In genomic region chr1:177686137-177686536, GRCm38 (mm10) we compare ENCODE assay signal across 27 mouse cellular contexts. TPM values are rescaled to one million over a fixed set of nuclear protein-coding genes. Genes with fewer than 3 reads are reported as not detected.
"Had no signal": no experiment of that assay in that cellular context is flagged by ENCODE, and none has a peak within 500 bp of the region (broad histone marks: within the 10 kb centered on the region; RNA-seq: fewer than 3 reads in every experiment).

No protein-coding gene starts in this region.

- ATAC-seq: liver, embryonic 12.5 days; midbrain, embryonic 13.5 days; midbrain, embryonic 16.5 days had no signal

- H3K27ac ChIP-seq: kidney, postnatal 0 days; limb, embryonic 10.5 days; limb, embryonic 13.5 days; liver, embryonic 12.5 days; liver, embryonic 15.5 days; lung, embryonic 15.5 days; midbrain, embryonic 10.5 days; midbrain, embryonic 13.5 days; neural tube, embryonic 13.5 days had no signal

- H3K27me3 ChIP-seq: liver, embryonic 12.5 days; liver, embryonic 15.5 days; lung, embryonic 15.5 days; midbrain, embryonic 13.5 days; neural tube, embryonic 13.5 days had no signal

- H3K4me2 ChIP-seq: limb, embryonic 13.5 days; liver, embryonic 12.5 days; liver, embryonic 15.5 days; lung, embryonic 15.5 days; midbrain, embryonic 13.5 days; neural tube, embryonic 13.5 days had no signal

- H3K9me3 ChIP-seq: limb, embryonic 10.5 days; limb, embryonic 13.5 days; liver, embryonic 12.5 days; liver, embryonic 15.5 days; lung, embryonic 15.5 days; megakaryocyte, embryonic 14.5 days; midbrain, embryonic 10.5 days; midbrain, embryonic 13.5 days; neural tube, embryonic 13.5 days had no signal

- H3K4me1 ChIP-seq: limb, embryonic 10.5 days; limb, embryonic 13.5 days; liver, embryonic 15.5 days; lung, embryonic 15.5 days had no signal

- H3K36me3 ChIP-seq: limb, embryonic 10.5 days; limb, embryonic 13.5 days; liver, embryonic 12.5 days; liver, embryonic 15.5 days; lung, embryonic 15.5 days; midbrain, embryonic 10.5 days; midbrain, embryonic 13.5 days; neural tube, embryonic 13.5 days had no signal

- DNase-seq: kidney, postnatal 25 days; liver; lung, adult 18-20 months; lung, postnatal 10 days; lung, postnatal 36 days; retina, postnatal 1 day; thymus, adult 18-20 months; thymus, postnatal 4 days had no signal

- H3K9ac ChIP-seq: limb, embryonic 13.5 days; liver, embryonic 12.5 days; liver, embryonic 15.5 days; lung, embryonic 15.5 days; midbrain, embryonic 13.5 days; neural tube, embryonic 13.5 days had no signal

- H3K4me3 ChIP-seq: limb, embryonic 10.5 days; limb, embryonic 13.5 days; liver, embryonic 12.5 days; liver, embryonic 15.5 days; lung, embryonic 15.5 days; megakaryocyte, embryonic 14.5 days; midbrain, embryonic 10.5 days; midbrain, embryonic 13.5 days; myocyte; neural tube, embryonic 13.5 days had no signal

RNA-seq across cellular contexts. Expression of gene 1700016C15Rik, which starts 43.5 kb away (rescaled TPM):
- total RNA-seq: layer of hippocampus, adult 8-10 months; layer of hippocampus, postnatal 10 days; left cerebral cortex, postnatal 25 days; monocyte, adult 5-6 weeks; neutrophil, adult 5-6 weeks had no signal
- polyA plus RNA-seq: kidney, embryonic 14.5 days; limb, embryonic 10.5 days; limb, embryonic 13.5 days; liver, embryonic 12.5 days; liver, embryonic 15.5 days; midbrain, embryonic 10.5 days; midbrain, embryonic 13.5 days; midbrain, embryonic 16.5 days; myocyte; neural tube, embryonic 13.5 days; spleen, adult 2 months had no signal
